Mouse (Mus musculus) neural tube, embryonic 14.5 days (tissue): ENCODE measurements around the gene Faap20. TPM values are rescaled to one million over a fixed set of nuclear protein-coding genes. Genes with fewer than 3 reads are reported as not detected.
A peak's percentile ranks its signal among the peaks of the same experiment; 100 is the strongest.

Experiments
- ATAC-seq: fragments of 200-750 bp; cut with Nextera tagmentation; 2 replicates; pipeline ENCODE4 v1.8.0; 2017; ENCODE audit warnings: low read depth, mild to moderate bottlenecking, moderate TSS enrichment, moderate library complexity
- H3K27ac ChIP-seq: fragments of 300-500 bp; sonication (generic); 2 replicates; pipeline ENCODE4 v1.5.1; 2014; ENCODE audit warnings: low read depth, mild to moderate bottlenecking, control low read depth, low read length, moderate library complexity, mixed read lengths
- H3K27me3 ChIP-seq: fragments of 300-500 bp; sonication (generic); 2 replicates; pipeline ENCODE4 v1.6.1; 2014; ENCODE audit warnings: low read length; ENCODE audit not compliant: control insufficient read depth, insufficient read depth
- H3K36me3 ChIP-seq: fragments of 300-500 bp; sonication (generic); 2 replicates; pipeline ENCODE4 v1.6.1; 2014; ENCODE audit warnings: low read length, mixed read lengths; ENCODE audit not compliant: control insufficient read depth, insufficient read depth
- H3K4me1 ChIP-seq: fragments of 300-500 bp; sonication (generic); 2 replicates; pipeline ENCODE4 v1.6.1; 2014; ENCODE audit warnings: low read length; ENCODE audit not compliant: control insufficient read depth, insufficient read depth
- H3K4me2 ChIP-seq: fragments of 300-500 bp; sonication (generic); 2 replicates; pipeline ENCODE4 v1.6.1; 2014; ENCODE audit warnings: mild to moderate bottlenecking, low read depth, low read length, control low read depth
- H3K4me3 ChIP-seq: fragments of 300-500 bp; sonication (generic); 2 replicates; pipeline ENCODE4 v1.5.1; 2014; ENCODE audit warnings: low read depth, low read length, control low read depth, mixed read lengths
- H3K9ac ChIP-seq: fragments of 300-500 bp; sonication (generic); replicated peaks from 2 replicates; pipeline ENCODE4 v1.6.1; 2014; ENCODE audit warnings: low read depth, mild to moderate bottlenecking, control low read depth, low read length, mixed read lengths
- H3K9me3 ChIP-seq: fragments of 300-500 bp; sonication (generic); 2 replicates; pipeline ENCODE4 v1.6.1; 2016; ENCODE audit warnings: low read length; ENCODE audit not compliant: control insufficient read depth
- WGBS: fragments of 180-500 bp; shearing (Covaris S2); extraction: QIAGEN DNeasy Blood & Tissue Kit; methylation state at CpG from one replicate; pipeline ENCODE4 v1.1.7; 2014; 5-methylcytosine and 5-hydroxymethylcytosine counted together
- polyA plus RNA-seq: library from polyadenylated mRNA; unstranded; fragments of >200 nt; fragmentation: Nextera tagmentation; extraction: Ambion mirVana; gene quantifications from 2 replicates; pipeline ENCODE4 v1.2.1, GENCODE M21; 2014

Gene Faap20
- polyA plus RNA-seq, 1 experiment from 2014 or later = 71.5 TPM

GRCm38 (mm10) chr4:155251147-155251546, 1.5 kb downstream of the Faap20 start:
- Histone ChIP-seq H3K36me3 (peaks cover 9% of the 10 kb centered on the region; the same call in 1 of the 2 replicates), H3K27ac (no peak overlapping the region), H3K9ac (peak overlapping the region; percentile 76), H3K4me1 (peaks cover 25% of the 10 kb centered on the region), H3K4me3 (peak overlapping the region; percentile 63; the same call in 1 of the 2 replicates), H3K27me3 (no peaks in the 10 kb centered on the region), H3K9me3 (no peaks in the 10 kb centered on the region), H3K4me2 (peak overlapping the region; percentile 93)
- no peak for ATAC-seq
- 60% methylated on average over 3 of the region's 3 CpGs for WGBS

- Histone ChIP-seq H3K4me1 (peaks cover 22% of the 10 kb centered on the region), H3K27ac (no peak overlapping the region), H3K9me3 (no peaks in the 10 kb centered on the region), H3K4me2 (no peak overlapping the region), H3K36me3 (peaks cover 9% of the 10 kb centered on the region; the same call in 1 of the 2 replicates), H3K9ac (no peak overlapping the region), H3K27me3 (no peaks in the 10 kb centered on the region), H3K4me3 (no peak overlapping the region)
- no peak for ATAC-seq
- WGBS = 85% methylated on average over 6 of the region's 6 CpGs
These were observed 2.7 kb downstream of the Faap20 start for GRCm38 (mm10) chr4:155252253-155252652.

GRCm38 (mm10) chr4:155264521-155265321, 15.1 kb downstream of the Faap20 start:
- WGBS = 85% methylated on average over 3 of the region's 3 CpGs
- ATAC-seq = no peak
- H3K4me2 ChIP-seq = no peak overlapping the region
- no peak overlapping the region for H3K9ac ChIP-seq
- no peaks in the 10 kb centered on the region for H3K27me3 ChIP-seq
- no peaks in the 10 kb centered on the region for H3K4me1 ChIP-seq
- H3K27ac ChIP-seq = no peak overlapping the region
- H3K36me3 ChIP-seq = 0 out of 2 replicates have a peak, but pooled peaks cover 5% of the 10 kb centered on the region
- H3K9me3 ChIP-seq = no peaks in the 10 kb centered on the region
- no peak overlapping the region for H3K4me3 ChIP-seq

GRCm38 (mm10) chr4:155267047-155267543, 17.5 kb downstream of the Faap20 start:
- Histone ChIP-seq H3K27me3 (no peaks in the 10 kb centered on the region), H3K9ac (no peak overlapping the region), H3K9me3 (no peaks in the 10 kb centered on the region), H3K27ac (no peak overlapping the region), H3K36me3 (peaks cover 2% of the 10 kb centered on the region), H3K4me2 (no peak overlapping the region), H3K4me3 (no peak overlapping the region), H3K4me1 (no peaks in the 10 kb centered on the region)
- no peak for ATAC-seq
- WGBS = 83% methylated on average over 7 of the region's 7 CpGs

- no peak overlapping the region for H3K9ac ChIP-seq
- ATAC-seq = no peak
- WGBS = 66% methylated on average over 12 of the region's 12 CpGs
- no peak overlapping the region for H3K27ac ChIP-seq
- no peaks in the 10 kb centered on the region for H3K27me3 ChIP-seq
- no peak overlapping the region for H3K4me2 ChIP-seq
- no peaks in the 10 kb centered on the region for H3K9me3 ChIP-seq
- H3K4me3 ChIP-seq = no peak overlapping the region
- H3K36me3 ChIP-seq = peaks cover 4% of the 10 kb centered on the region
- no peaks in the 10 kb centered on the region for H3K4me1 ChIP-seq
These were observed 18.1 kb downstream of the Faap20 start for GRCm38 (mm10) chr4:155267639-155268175.

GRCm38 (mm10) chr4:155268382-155268781, 18.8 kb downstream of the Faap20 start:
- ATAC-seq = no peak

GRCm38 (mm10) chr4:155274451-155274850, 24.8 kb downstream of the Faap20 start:
- Histone ChIP-seq H3K9me3 (no peaks in the 10 kb centered on the region), H3K27ac (no peak overlapping the region), H3K9ac (no peak overlapping the region), H3K4me1 (no peaks in the 10 kb centered on the region), H3K27me3 (no peaks in the 10 kb centered on the region), H3K4me2 (no peak overlapping the region), H3K36me3 (peaks cover 4% of the 10 kb centered on the region), H3K4me3 (no peak overlapping the region)
- ATAC-seq = no peak
- WGBS = 54% methylated on average over 5 of the region's 5 CpGs

More at GRCm38 (mm10) chr4:155268382-155268781, 18.8 kb downstream of the Faap20 start:
- Histone ChIP-seq H3K9me3 (no peaks in the 10 kb centered on the region), H3K36me3 (peaks cover 4% of the 10 kb centered on the region), H3K9ac (no peak overlapping the region), H3K4me2 (no peak overlapping the region), H3K27me3 (no peaks in the 10 kb centered on the region), H3K4me1 (no peaks in the 10 kb centered on the region), H3K4me3 (no peak overlapping the region), H3K27ac (no peak overlapping the region)
- 42% methylated on average over 5 of the region's 5 CpGs for WGBS

- 39% methylated on average over 3 of the region's 3 CpGs for WGBS
- no peaks in the 10 kb centered on the region for H3K27me3 ChIP-seq
- H3K4me2 ChIP-seq = no peak overlapping the region
- no peaks in the 10 kb centered on the region for H3K9me3 ChIP-seq
- H3K4me1 ChIP-seq = no peaks in the 10 kb centered on the region
- no peak for ATAC-seq
- H3K36me3 ChIP-seq = peaks cover 4% of the 10 kb centered on the region
- no peak overlapping the region for H3K27ac ChIP-seq
- no peak overlapping the region for H3K4me3 ChIP-seq
- H3K9ac ChIP-seq = no peak overlapping the region
These were observed 25.2 kb downstream of the Faap20 start for GRCm38 (mm10) chr4:155274851-155275250.

- no peak overlapping the region for H3K9ac ChIP-seq
- WGBS = 59% methylated on average over 6 of the region's 6 CpGs
- H3K27me3 ChIP-seq = no peaks in the 10 kb centered on the region
- no peaks in the 10 kb centered on the region for H3K36me3 ChIP-seq
- no peak overlapping the region for H3K27ac ChIP-seq
- H3K4me3 ChIP-seq = no peak overlapping the region
- no peaks in the 10 kb centered on the region; the same call in 1 of the 2 replicates for H3K4me1 ChIP-seq
- H3K9me3 ChIP-seq = no peaks in the 10 kb centered on the region
- no peak overlapping the region for H3K4me2 ChIP-seq
- no peak for ATAC-seq
These were observed 28.4 kb downstream of the Faap20 start for GRCm38 (mm10) chr4:155277963-155278362.
